Comparison of ENCODE assay signal across 10 mouse cellular contexts in genomic region chr1:34510575-34510981, GRCm38 (mm10). TPM values are rescaled to one million over a fixed set of nuclear protein-coding genes. Genes with fewer than 3 reads are reported as not detected.
A peak's percentile ranks its signal among the peaks of the same experiment; 100 is the strongest.
DNase-seq lines count a peak whose midpoint lies in the region; ATAC-seq and TF ChIP-seq lines count a peak whose summit lies in the region.
"Had no signal": no experiment of that assay in that cellular context is flagged by ENCODE, and none has a peak within 500 bp of the region (broad histone marks: within the 10 kb centered on the region; RNA-seq: fewer than 3 reads in every experiment).

No protein-coding gene starts in this region.

- H3K27me3 ChIP-seq in testis, adult 2 months (ENCODE audit: control insufficient read depth, insufficient read depth, low read length) = no peaks in the 10 kb centered on the region
- H3K27me3 ChIP-seq in forebrain, postnatal 0 days (ENCODE audit: insufficient read depth, low read length) = no peaks in the 10 kb centered on the region
- H3K27me3 ChIP-seq in liver, embryonic 15.5 days = no peaks in the 10 kb centered on the region
- no peaks in the 10 kb centered on the region for H3K27me3 ChIP-seq in small intestine, adult 2 months (ENCODE audit: control insufficient read depth, insufficient read depth, low read length)

- H3K9me3 ChIP-seq in forebrain, postnatal 0 days (ENCODE audit: low read length) = no peaks in the 10 kb centered on the region
- no peaks in the 10 kb centered on the region for H3K9me3 ChIP-seq in liver, embryonic 15.5 days (replicated peaks)

- DNase-seq in testis, postnatal 14 days (ENCODE audit: low spot score) = no peak
- DNase-seq in forebrain, postnatal 0 days = no peak
- DNase-seq in urinary bladder, adult 2 months (ENCODE audit: low spot score) = no peak
- DNase-seq in cerebellum, adult 9-10 months = no peak
- DNase-seq in frontal cortex, postnatal 36 days (ENCODE audit: low spot score in 2 of 2) = no peak

- ATAC-seq in forebrain, postnatal 0 days = no peak; the same call in 1 of the 2 replicates
- ATAC-seq in liver, embryonic 15.5 days (ENCODE audit: insufficient read depth) = no peak

- no peak overlapping the region for H3K27ac ChIP-seq in testis, adult 2 months (ENCODE audit: control insufficient read depth, insufficient read depth, low read depth, low read length)
- no peak overlapping the region for H3K27ac ChIP-seq in forebrain, postnatal 0 days (ENCODE audit: low read depth, low read length)
- H3K27ac ChIP-seq in liver, embryonic 15.5 days (replicated peaks) = no peak overlapping the region
- no peak overlapping the region for H3K27ac ChIP-seq in small intestine, adult 2 months (ENCODE audit: insufficient read depth, low read depth, low read length)

- no peaks in the 10 kb centered on the region for H3K36me3 ChIP-seq in testis, adult 2 months (ENCODE audit: control insufficient read depth, insufficient read depth, low read length)
- H3K36me3 ChIP-seq in forebrain, postnatal 0 days (ENCODE audit: insufficient read depth) = no peaks in the 10 kb centered on the region
- H3K36me3 ChIP-seq in liver, embryonic 15.5 days (replicated peaks) = no peaks in the 10 kb centered on the region
- no peaks in the 10 kb centered on the region for H3K36me3 ChIP-seq in small intestine, adult 2 months (ENCODE audit: control insufficient read depth, insufficient read depth, low read length)

- no peak for TF ChIP-seq POLR2A in testis, adult 2 months (IDR thresholded peaks at IDR 0.05; ENCODE audit: control insufficient read depth, low read depth, low read length)
- no peak for TF ChIP-seq POLR2A in small intestine, adult 2 months (IDR thresholded peaks at IDR 0.05; ENCODE audit: low read depth, low read length)

- peak overlapping the region; percentile 63 for H3K4me3 ChIP-seq in testis, adult 2 months (ENCODE audit: control insufficient read depth, low read depth, low read length)
- H3K4me3 ChIP-seq in forebrain, postnatal 0 days (ENCODE audit: low read depth, low read length) = no peak overlapping the region
- no peak overlapping the region for H3K4me3 ChIP-seq in liver, embryonic 15.5 days (replicated peaks)
- H3K4me3 ChIP-seq in small intestine, adult 2 months (ENCODE audit: low read depth, low read length) = peak overlapping the region; percentile 23; the same call in 1 of the 2 replicates
- H3K4me3 ChIP-seq: erythroblast, embryonic 14.5 days had no signal

- H3K4me2 ChIP-seq in forebrain, postnatal 0 days (ENCODE audit: low read depth) = peak overlapping the region; percentile 10; the same call in 1 of the 2 replicates
- peak overlapping the region; percentile 36 for H3K4me2 ChIP-seq in liver, embryonic 15.5 days

- no peak overlapping the region for H3K9ac ChIP-seq in forebrain, postnatal 0 days
- H3K9ac ChIP-seq in liver, embryonic 15.5 days = no peak overlapping the region

- H3K4me1 ChIP-seq in testis, adult 2 months (ENCODE audit: control insufficient read depth, insufficient read depth, low read length) = peaks cover 5% of the 10 kb centered on the region
- H3K4me1 ChIP-seq in forebrain, postnatal 0 days (ENCODE audit: insufficient read depth) = no peaks in the 10 kb centered on the region
- H3K4me1 ChIP-seq in liver, embryonic 15.5 days (replicated peaks) = no peaks in the 10 kb centered on the region; the same call in 1 of the 2 replicates
- H3K4me1 ChIP-seq in small intestine, adult 2 months (ENCODE audit: control insufficient read depth, insufficient read depth, insufficient read length, low read length) = no peaks in the 10 kb centered on the region

- 5% methylated on average over 7 of the region's 7 CpGs for WGBS in forebrain, postnatal 0 days
- 4% methylated on average over 7 of the region's 7 CpGs for whole genome bisulfite sequencing in liver, embryonic 15.5 days (ENCODE audit: insufficient replicate concordance)
- 12% methylated on average over 7 of the region's 7 CpGs for WGBS in small intestine, adult 2 months

- no peak for TF ChIP-seq CTCF in testis, adult 2 months (IDR thresholded peaks at IDR 0.05; ENCODE audit: control insufficient read depth, insufficient read depth, insufficient replicate concordance, low read depth, low read length)
- no peak for TF ChIP-seq CTCF in forebrain, postnatal 0 days (IDR thresholded peaks at IDR 0.05; ENCODE audit: low read depth)
- no peak for TF ChIP-seq CTCF in small intestine, adult 2 months (IDR thresholded peaks at IDR 0.05; ENCODE audit: extremely low read depth, insufficient read length, insufficient replicate concordance, low read depth, low read length)

RNA-seq across cellular contexts. Expression of gene Prss39, which starts 12.4 kb away (rescaled TPM):
- polyA plus RNA-seq in testis, adult 2 months (2012; rRNA removed) = 715 and 783 TPM in 2 replicates
- not detected in 2 replicates for total RNA-seq in forebrain, postnatal 0 days (2014; rRNA removed)
- not detected in 2 replicates for polyA plus RNA-seq in forebrain, postnatal 0 days (2015; fragmentation: Nextera tagmentation; extraction: Ambion mirVana)
- polyA plus RNA-seq in liver, embryonic 15.5 days (2015; fragmentation: Nextera tagmentation; extraction: Ambion mirVana) = not detected in 2 replicates
- not detected in 2 replicates for polyA plus RNA-seq in small intestine, adult 2 months (2012; rRNA removed)
- not detected in 2 replicates for polyA plus RNA-seq in urinary bladder, adult 2 months (2012; rRNA removed)
- polyA plus RNA-seq: erythroblast, embryonic 14.5 days; stomach, embryonic 14.5 days had no signal

RNA-seq across cellular contexts. Expression of gene Cfc1, which starts 24.9 kb away (rescaled TPM):
- not detected in 2 replicates for polyA plus RNA-seq in testis, adult 2 months (2012; rRNA removed)
- total RNA-seq in forebrain, postnatal 0 days (2014; rRNA removed) = not detected in 2 replicates
- polyA plus RNA-seq in forebrain, postnatal 0 days (2015; fragmentation: Nextera tagmentation; extraction: Ambion mirVana) = 0.22 and 0.33 TPM in 2 replicates
- polyA plus RNA-seq in liver, embryonic 15.5 days (2015; fragmentation: Nextera tagmentation; extraction: Ambion mirVana) = not detected in 2 replicates
- not detected in 2 replicates for polyA plus RNA-seq in small intestine, adult 2 months (2012; rRNA removed)
- 0.34 and 0.35 TPM in 2 replicates for polyA plus RNA-seq in urinary bladder, adult 2 months (2012; rRNA removed)
- polyA plus RNA-seq: erythroblast, embryonic 14.5 days had no signal

RNA-seq across cellular contexts. Expression of gene Prss40, which starts 50.2 kb away (rescaled TPM):
- 78.8 and 80.4 TPM in 2 replicates for polyA plus RNA-seq in testis, adult 2 months (2012; rRNA removed)
- not detected in 2 replicates for total RNA-seq in forebrain, postnatal 0 days (2014; rRNA removed)
- polyA plus RNA-seq in forebrain, postnatal 0 days (2015; fragmentation: Nextera tagmentation; extraction: Ambion mirVana) = 0.19 TPM in 1 of 2 replicates, not detected in the other
- not detected in 2 replicates for polyA plus RNA-seq in liver, embryonic 15.5 days (2015; fragmentation: Nextera tagmentation; extraction: Ambion mirVana)
- polyA plus RNA-seq in small intestine, adult 2 months (2012; rRNA removed) = not detected in 2 replicates
- not detected in 2 replicates for polyA plus RNA-seq in urinary bladder, adult 2 months (2012; rRNA removed)
- polyA plus RNA-seq: erythroblast, embryonic 14.5 days; stomach, embryonic 14.5 days had no signal

RNA-seq across cellular contexts. Expression of gene Ptpn18, which starts 51.0 kb away (rescaled TPM):
- polyA plus RNA-seq in testis, adult 2 months (2012; rRNA removed) = 1.9 and 4.1 TPM in 2 replicates
- 4.3 and 12.5 TPM in 2 replicates for total RNA-seq in forebrain, postnatal 0 days (2014; rRNA removed)
- polyA plus RNA-seq in forebrain, postnatal 0 days (2015; fragmentation: Nextera tagmentation; extraction: Ambion mirVana) = 6.5 and 9.3 TPM in 2 replicates
- 17.8 and 18.2 TPM in 2 replicates for polyA plus RNA-seq in liver, embryonic 15.5 days (2015; fragmentation: Nextera tagmentation; extraction: Ambion mirVana)
- polyA plus RNA-seq in small intestine, adult 2 months (2012; rRNA removed) = 242 and 351 TPM in 2 replicates
- polyA plus RNA-seq in urinary bladder, adult 2 months (2012; rRNA removed) = 21.8 and 33.6 TPM in 2 replicates

Comparison
In these comparisons a context has a peak if more than half of its experiments do, and no peak if none do; other contexts are left out.
1. H3K4me3 ChIP-seq: peak in testis, adult 2 months (single experiment) and small intestine, adult 2 months (single experiment); none in forebrain, postnatal 0 days (single experiment) and liver, embryonic 15.5 days (single experiment).
2. RNA of gene Prss39, which starts 12.4 kb away (polyA plus RNA-seq): 715 to 783 TPM in testis, adult 2 months; not detected in urinary bladder, adult 2 months, not detected in forebrain, postnatal 0 days, not detected in liver, embryonic 15.5 days and not detected in small intestine, adult 2 months; every median in the first group is over 100 times any median in the second.
3. RNA of gene Prss40, which starts 50.2 kb away (polyA plus RNA-seq): 78.8 to 80.4 TPM in testis, adult 2 months; 0.19 TPM in forebrain, postnatal 0 days, not detected in liver, embryonic 15.5 days, not detected in small intestine, adult 2 months and not detected in urinary bladder, adult 2 months; every median in the first group is over 10 times any median in the second.